Mouse (Mus musculus): ENCODE data around the gene Siglec1.
"Not testable (repeated sequence)": the region's sequence is repeated elsewhere in the genome, so short reads cannot be mapped to it uniquely, and the experiment has no call there.

Gene Siglec1

DNA sequence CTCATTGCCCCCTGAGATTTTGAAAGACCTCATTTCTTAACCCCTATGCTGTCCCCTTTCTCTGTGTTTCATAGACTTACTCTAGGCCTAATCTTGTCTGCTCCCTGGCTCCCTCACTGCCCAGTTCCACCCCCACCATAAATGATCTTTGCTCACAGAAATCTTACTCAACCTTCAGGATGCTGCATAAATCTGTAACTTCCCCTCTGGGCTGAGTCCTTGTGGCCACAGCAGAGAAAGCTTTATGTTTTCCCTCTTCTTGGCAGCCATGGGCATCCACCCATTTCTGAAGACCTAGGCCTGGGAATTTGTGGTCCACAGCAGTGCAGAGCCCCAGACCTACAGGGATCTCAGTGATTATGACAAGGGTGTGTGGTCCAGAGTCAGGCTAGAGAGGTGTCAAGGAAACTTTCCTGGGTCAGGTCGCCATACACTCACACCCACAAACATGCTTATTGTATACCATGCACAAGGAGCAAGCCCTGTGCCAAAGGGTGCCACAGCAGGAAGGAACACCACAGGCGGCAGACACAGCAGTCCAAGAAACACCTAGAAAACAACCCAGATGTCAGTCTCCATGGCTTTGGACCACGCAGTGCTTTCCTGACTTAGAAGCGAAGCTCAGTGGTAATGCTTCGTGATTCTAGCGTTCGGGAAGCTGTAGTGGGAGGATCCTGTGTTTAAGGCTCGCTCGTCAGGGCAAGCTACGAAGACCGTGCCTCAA lies at the start of gene Siglec1:
Siglec1 (minus strand) TSS at position 99 of the 724 bp plus-strand sequence.
- DNase-seq = no peak

DNA sequence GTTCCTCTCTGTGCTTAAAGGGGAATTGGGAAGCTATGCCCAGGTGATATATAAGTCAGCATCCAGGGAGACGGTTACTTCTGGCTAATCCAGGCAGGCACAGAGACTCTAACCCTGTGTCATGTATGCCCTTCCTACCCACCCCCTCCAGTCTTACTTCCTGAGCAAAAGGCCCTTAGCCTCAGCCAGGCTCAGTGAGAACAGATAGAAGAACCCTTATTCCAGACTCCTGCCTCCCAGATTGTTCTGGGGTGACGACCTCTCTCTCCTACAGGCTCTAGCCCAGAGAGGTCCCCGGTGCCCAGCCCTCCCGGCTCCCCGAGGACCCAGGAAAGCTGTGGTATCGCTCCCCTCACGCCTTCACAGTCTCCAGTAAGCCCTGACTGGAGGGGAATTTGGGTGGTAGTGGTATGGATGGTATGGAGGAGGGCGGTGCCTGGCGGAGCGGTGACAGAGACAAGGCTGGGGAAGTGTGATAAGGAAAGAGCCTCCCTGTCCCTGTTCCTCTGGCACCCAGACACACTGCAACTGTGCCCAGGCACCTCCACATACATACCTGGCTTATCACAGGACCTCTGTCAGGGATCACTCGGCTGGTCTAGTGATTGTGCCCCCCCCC lies 49.1 kb upstream of the Siglec1 start:
- no peak for DNase-seq

GRCm38 (mm10) chr2:131134826-131135400 lies 48.3 kb upstream of the Siglec1 start:
- no peak for DNase-seq

- no peak for DNase-seq
These were observed 47.8 kb upstream of the Siglec1 start for GRCm38 (mm10) chr2:131134381-131134780.

DNA sequence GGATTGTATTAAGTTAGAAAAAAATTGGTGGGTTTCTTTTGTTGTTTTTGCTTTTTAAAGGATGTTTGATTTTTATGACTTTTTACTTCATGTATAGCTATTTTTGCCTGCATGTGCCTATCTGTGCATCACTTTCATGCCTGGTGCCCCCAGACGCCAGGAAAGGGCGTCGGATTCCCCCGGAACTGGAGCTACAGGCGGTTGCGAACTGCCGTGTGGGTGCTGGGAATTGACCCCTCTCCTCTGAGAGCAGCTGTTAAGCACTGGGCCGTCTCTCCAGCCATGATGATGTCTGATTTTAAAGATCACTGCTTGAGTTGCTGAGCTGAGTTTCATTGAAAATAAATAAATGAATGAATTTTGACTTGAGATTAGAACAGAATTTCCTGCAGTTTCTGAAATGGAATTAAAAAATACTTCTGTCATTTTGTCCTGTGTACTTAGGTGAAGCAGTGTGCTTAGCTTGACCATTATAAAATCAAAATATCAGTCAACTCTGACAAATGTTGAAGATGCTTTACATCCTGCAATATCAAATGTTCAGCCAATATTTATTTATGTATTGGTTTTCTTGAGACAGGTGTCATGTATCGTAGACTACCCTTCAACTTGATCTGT lies 46.5 kb upstream of the Siglec1 start, which contains the start of gene Gm11037:
Gm11037 (plus strand) TSS at position 568 of the 618 bp plus-strand sequence.
- DNase-seq = no peak

- DNase-seq = no peak
These were observed 45.7 kb upstream of the Siglec1 start for GRCm38 (mm10) chr2:131132111-131132888.

DNA sequence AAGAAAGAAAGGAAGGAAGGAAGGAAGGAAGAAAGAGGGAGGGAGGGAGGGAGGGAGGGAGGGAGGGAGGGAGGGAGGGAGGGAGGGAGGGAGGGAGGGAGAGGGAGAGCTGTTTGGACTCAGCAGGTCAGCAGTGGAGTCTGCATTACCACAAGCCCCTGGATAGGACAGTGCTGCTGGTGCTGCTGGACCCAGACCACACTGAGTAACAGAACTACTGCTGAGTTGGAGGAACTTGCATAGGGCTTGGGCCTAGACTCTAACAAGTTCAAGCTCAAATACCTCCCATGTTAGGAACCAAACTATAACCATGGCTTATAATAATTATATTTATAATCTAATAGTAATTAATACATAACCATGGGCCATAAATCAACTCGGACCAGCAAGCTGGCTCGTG lies 44.3 kb upstream of the Siglec1 start:
- DNase-seq = no peak

DNA sequence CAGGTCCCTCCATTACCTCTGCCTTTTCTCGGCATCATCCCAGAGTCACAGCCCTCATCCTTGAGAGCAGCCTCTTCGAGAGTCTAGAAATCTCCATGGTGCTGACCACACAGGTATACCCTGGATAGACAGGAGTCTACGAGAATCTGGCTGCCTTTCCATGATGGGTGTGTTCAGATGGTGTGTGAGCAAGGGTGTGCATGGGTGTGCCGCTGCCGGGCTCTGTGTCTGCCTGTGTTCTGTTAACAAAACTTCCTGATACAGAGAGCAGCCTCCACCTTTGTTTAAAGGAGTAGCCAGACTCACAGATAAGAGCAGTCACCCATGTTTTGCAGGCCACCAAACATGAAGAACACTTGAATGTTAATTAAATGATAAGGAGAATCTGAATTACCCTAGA lies 43.3 kb upstream of the Siglec1 start:
- no peak for DNase-seq

- no peak for DNase-seq
These were observed 42.1 kb upstream of the Siglec1 start for GRCm38 (mm10) chr2:131128636-131129157.

- no peak for DNase-seq
These were observed 41.6 kb upstream of the Siglec1 start for GRCm38 (mm10) chr2:131128211-131128610.

DNA sequence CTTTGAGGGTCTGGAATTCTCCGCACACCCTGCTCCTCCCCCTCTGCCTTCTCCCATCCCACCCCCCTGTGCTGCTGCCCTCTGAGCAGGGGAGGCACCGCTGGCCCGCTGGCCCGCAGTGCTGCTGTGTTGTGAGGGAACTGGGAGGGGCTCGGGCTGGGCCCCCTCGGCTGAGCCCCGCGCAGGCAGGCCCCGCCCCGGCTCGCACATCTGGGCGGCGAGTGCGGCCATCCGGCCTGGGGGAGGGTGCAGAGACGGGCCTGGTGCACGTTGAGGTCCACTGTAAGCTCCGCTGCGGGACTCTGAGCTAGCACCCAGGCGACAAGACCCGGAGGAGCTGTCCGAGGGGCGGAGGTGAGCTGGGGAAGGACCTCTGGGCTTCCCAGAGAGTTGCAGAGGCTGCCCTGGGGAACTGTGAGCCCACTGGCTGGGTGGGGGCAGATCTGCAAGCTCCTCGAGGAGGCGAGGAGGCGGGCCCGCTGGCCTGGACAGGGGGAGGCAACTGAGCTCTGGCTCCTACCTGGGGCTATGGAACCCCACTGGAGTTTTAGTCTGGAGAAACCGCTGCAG lies 40.7 kb upstream of the Siglec1 start, which contains the start of gene Hspa12b:
Hspa12b (plus strand) TSS at position 120 of the 570 bp plus-strand sequence.
- DNase-seq = peak; percentile 88

GRCm38 (mm10) chr2:131125964-131126815 lies 39.6 kb upstream of the Siglec1 start:
- DNase-seq = no peak

DNA sequence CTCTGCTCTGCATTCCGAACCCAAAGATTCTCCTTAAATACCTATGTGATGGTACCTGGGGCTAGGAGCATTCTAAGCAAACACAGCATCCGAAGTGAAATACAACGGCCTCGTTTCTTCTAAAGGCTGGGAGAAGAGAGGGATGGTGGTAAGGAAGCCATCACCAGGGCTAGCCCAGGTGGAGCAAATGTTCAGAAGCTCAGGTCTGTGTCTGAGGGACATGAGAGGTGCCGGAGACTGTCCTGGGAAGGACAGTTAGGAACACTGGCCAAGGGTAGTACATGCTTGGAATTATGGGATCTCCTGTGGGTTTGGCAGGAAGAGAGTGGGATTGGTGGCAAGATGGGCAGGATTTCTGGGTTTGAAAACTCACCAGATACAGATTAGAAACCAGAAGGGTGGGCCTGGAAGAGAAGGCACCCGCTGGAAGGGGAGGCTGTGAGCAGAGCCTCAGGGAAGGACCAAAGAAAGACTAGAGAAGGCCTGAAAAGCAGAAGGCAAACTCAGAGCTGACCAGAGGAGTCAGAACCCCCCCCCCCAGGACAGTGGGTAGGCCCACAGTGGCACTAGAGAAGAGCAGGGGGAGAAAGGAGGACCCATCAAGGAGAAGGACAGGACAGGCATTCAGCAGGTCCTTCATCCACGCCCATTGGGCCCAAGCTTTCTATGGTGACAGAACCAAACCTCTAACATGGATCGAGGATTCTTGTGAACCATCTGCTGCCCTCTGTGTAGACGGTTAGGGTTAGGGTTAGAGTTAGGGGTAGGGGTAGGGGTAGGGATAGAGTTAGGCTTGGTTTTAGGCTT lies 38.8 kb upstream of the Siglec1 start:
- no peak for DNase-seq

DNA sequence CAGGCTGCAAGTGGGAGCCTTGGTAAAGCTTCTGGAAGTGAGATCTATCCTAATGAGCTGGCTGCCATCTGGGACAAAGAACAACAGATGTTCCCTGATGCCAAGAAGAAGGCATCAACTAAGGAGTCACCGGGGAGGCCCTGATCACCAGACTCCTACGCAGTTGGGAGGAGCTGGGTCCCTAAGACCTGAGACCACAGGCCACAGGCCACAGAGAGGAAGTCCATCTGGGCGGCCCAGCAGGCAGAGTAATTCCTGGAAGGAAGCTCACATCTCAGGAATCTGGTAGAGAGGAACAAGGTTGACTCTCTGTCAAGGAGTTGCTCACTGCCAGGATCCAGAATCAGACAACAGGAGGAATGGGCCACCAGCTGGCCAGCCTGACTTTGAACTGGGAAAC lies 37.6 kb upstream of the Siglec1 start:
- DNase-seq = no peak

GRCm38 (mm10) chr2:131118968-131119574 lies 32.5 kb upstream of the Siglec1 start:
- no peak for DNase-seq

- DNase-seq = no peak
These were observed 19.4 kb upstream of the Siglec1 start for GRCm38 (mm10) chr2:131105989-131106388.

- not testable (repeated sequence) for DNase-seq
These were observed 18.5 kb upstream of the Siglec1 start for GRCm38 (mm10) chr2:131105061-131105460.

DNA sequence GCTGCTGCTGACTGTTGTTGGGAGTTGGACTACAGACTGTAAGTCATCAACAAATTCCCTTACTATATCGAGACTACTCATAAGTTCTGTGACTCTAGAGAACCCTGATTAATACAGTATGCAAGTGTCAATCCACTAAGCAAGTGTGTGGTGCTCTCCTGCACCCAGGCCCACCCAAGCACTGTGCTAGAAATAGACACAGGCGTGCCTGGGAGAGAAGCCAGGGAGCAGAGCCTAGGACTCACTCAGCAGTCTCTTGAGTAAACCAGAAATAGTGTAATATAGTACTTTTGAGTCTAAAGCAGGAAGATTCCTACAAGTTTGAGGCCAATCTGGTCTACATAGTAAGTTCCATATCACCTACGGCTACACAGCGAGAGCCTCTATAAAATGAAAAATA lies 17.5 kb upstream of the Siglec1 start:
- no peak for DNase-seq

GRCm38 (mm10) chr2:131101530-131101929 lies 15.0 kb upstream of the Siglec1 start:
- DNase-seq = no peak

DNA sequence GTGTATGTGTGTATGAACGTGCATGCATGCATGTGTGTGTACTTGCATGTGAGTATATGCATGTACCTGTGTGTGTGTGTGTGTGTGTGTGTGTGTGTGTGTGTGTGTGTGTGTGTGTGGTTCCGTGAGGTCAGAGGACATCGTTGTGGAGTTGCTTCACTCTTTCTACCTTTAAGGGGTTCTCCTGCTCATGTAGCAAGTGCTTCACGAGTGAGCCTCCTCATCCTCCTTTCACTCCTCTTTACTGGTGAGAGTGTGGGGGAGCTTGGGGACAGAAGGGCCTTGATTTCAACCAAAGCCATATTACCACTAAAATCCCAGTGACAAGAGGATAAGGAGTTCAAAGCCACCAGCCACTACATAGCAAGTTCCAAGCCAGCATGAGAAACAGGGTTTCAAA lies 10.5 kb upstream of the Siglec1 start:
- no peak for DNase-seq
